Mouse (Mus musculus): ENCODE results near the gene Ttc24. TPM values are rescaled to one million over a fixed set of nuclear protein-coding genes. Genes with fewer than 3 reads are reported as not detected.

Ttc24 gene
- polyA plus RNA-seq (2014; fragmentation: Nextera tagmentation; extraction: Ambion mirVana) = not detected in 2 replicates

DNA sequence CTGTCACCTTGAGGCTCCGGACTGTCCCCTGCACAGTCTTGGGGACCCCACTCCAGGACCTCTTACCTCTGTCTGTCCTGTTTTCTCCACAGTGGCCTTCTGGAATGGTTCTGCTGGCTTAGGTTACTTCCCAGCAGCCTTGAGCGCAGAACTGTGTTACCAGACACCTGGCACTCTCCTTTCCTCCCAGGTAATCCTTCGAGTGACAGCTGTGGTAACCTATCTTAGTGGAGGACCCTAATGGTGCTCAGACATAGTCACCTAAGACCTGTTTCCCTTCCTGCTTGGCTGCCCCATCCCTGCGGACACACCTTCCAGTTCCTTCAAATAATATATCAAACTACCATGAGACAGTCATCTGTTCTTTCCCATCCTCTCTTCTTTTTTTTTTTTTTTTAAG, at the start of gene Ttc24:
Gene Ttc24, minus strand, starts transcription at position 101 of the 400 bp plus-strand sequence.
- Histone ChIP-seq H3K4me2 (ENCODE audit: low read depth) (no peak within 1 kb of the TSS), H3K9ac (ENCODE audit: low read length) (no peak within 1 kb of the TSS), H3K27me3 (ENCODE audit: control insufficient read depth, insufficient read depth, low read length) (no peaks in the 10 kb centered on the region), H3K27ac (ENCODE audit: low read depth, low read length) (no peak within 1 kb of the TSS), H3K9me3 (ENCODE audit: control insufficient read depth, low read length) (no peaks in the 10 kb centered on the region), H3K36me3 (ENCODE audit: control insufficient read depth, insufficient read depth, low read length) (no peaks in the 10 kb centered on the region), H3K4me3 (ENCODE audit: low read depth, low read length) (no peak within 1 kb of the TSS), H3K4me1 (ENCODE audit: control insufficient read depth, insufficient read depth, low read length) (0 out of 2 replicates have a peak, but pooled peaks cover 3% of the 10 kb centered on the region)
- ATAC-seq (ENCODE audit: insufficient read depth, low FRiP score, low TSS enrichment) (no peak), DNase-seq (ENCODE audit: low spot score) (no peak)
- 86% methylated on average over 4 of the region's 4 CpGs for WGBS

DNA sequence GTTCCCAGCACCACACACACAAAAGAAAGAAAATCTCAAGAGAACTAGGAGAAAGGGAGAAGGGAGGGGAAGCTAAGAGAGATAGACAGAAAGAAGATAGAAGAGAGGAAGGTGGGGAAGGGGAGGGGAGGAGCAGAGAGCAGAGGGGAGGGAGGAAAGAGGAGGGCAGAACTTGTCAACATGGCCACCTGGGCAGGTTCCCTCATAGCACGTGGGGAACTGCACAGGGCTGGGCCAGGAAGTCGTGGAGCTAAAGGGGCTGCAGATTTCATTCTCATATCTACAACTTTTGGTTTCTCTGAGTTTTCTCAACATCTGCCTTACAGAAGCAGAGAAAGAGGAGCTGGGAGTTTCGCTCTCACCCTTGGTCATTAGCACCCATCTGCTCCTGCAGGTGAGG, 49.5 kb upstream of the Ttc24 start:
- Histone ChIP-seq H3K27ac (ENCODE audit: low read depth, low read length) (no peak overlapping the region), H3K4me1 (ENCODE audit: control insufficient read depth, insufficient read depth, low read length) (no peaks in the 10 kb centered on the region), H3K4me3 (ENCODE audit: low read depth, low read length) (no peak overlapping the region), H3K4me2 (ENCODE audit: low read depth) (no peak overlapping the region), H3K9me3 (ENCODE audit: control insufficient read depth, low read length) (no peaks in the 10 kb centered on the region), H3K27me3 (ENCODE audit: control insufficient read depth, insufficient read depth, low read length) (no peaks in the 10 kb centered on the region), H3K9ac (ENCODE audit: low read length) (no peak overlapping the region), H3K36me3 (ENCODE audit: control insufficient read depth, insufficient read depth, low read length) (no peaks in the 10 kb centered on the region)
- ATAC-seq (ENCODE audit: insufficient read depth, low FRiP score, low TSS enrichment) (no peak), DNase-seq (ENCODE audit: low spot score) (no peak)
- 77% methylated on average over 3 of the region's 3 CpGs for WGBS

DNA sequence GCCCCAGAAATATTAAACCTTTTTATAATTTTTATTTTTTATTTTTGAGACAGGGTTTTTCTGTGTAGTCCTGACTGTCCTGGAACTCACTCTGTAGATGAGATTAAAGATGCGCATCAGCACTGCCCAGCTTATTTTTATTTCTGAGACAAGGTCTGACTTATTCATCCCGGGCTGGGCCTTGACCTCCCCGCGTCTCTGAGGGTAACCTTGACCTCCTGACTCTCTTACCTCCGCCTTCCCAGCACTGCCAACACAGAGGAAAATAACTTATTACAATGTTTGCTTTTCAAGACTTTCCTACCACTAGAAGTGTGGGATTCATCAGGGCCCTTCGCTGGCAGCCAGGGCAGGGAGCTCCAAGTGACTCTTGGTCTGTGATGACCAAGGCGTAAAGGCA, 48.1 kb upstream of the Ttc24 start:
- Histone ChIP-seq H3K9ac (ENCODE audit: low read length) (no peak overlapping the region), H3K27ac (ENCODE audit: low read depth, low read length) (no peak overlapping the region)
- ATAC-seq (ENCODE audit: insufficient read depth, low FRiP score, low TSS enrichment) = no peak

DNA sequence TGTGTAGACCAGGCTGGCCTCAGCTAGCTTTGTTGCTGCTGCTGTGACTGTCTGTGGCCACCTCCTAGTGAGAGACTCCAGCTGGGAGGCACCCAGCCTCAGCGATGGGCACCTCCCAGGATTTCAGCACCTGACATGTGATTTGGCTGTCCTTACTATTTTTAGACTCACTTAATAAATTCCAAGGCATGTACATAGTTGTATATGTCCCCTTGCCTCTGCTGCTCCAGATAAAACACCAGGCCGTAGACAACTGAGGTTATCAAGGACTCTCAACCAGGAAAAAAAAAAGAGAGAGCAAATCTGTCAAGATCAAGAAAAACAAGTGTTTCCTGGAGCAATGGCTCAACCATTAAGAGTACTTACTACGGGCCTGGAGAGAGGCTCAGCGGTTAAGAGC, 47.1 kb upstream of the Ttc24 start:
- 75% methylated on average over 4 of the region's 4 CpGs for WGBS
- no peaks in the 10 kb centered on the region for H3K4me1 ChIP-seq (ENCODE audit: control insufficient read depth, insufficient read depth, low read length)

More for the DNA sequence above, 48.1 kb upstream of the Ttc24 start:
- no peaks in the 10 kb centered on the region for H3K27me3 ChIP-seq (ENCODE audit: control insufficient read depth, insufficient read depth, low read length)
- DNase-seq (ENCODE audit: low spot score) = no peak
- H3K9me3 ChIP-seq (ENCODE audit: control insufficient read depth, low read length) = no peaks in the 10 kb centered on the region
- H3K4me2 ChIP-seq (ENCODE audit: low read depth) = no peak overlapping the region
- no peak overlapping the region for H3K4me3 ChIP-seq (ENCODE audit: low read depth, low read length)
- 86% methylated on average over 7 of the region's 7 CpGs for WGBS
- no peaks in the 10 kb centered on the region for H3K4me1 ChIP-seq (ENCODE audit: control insufficient read depth, insufficient read depth, low read length)
- H3K36me3 ChIP-seq (ENCODE audit: control insufficient read depth, insufficient read depth, low read length) = no peaks in the 10 kb centered on the region

DNA sequence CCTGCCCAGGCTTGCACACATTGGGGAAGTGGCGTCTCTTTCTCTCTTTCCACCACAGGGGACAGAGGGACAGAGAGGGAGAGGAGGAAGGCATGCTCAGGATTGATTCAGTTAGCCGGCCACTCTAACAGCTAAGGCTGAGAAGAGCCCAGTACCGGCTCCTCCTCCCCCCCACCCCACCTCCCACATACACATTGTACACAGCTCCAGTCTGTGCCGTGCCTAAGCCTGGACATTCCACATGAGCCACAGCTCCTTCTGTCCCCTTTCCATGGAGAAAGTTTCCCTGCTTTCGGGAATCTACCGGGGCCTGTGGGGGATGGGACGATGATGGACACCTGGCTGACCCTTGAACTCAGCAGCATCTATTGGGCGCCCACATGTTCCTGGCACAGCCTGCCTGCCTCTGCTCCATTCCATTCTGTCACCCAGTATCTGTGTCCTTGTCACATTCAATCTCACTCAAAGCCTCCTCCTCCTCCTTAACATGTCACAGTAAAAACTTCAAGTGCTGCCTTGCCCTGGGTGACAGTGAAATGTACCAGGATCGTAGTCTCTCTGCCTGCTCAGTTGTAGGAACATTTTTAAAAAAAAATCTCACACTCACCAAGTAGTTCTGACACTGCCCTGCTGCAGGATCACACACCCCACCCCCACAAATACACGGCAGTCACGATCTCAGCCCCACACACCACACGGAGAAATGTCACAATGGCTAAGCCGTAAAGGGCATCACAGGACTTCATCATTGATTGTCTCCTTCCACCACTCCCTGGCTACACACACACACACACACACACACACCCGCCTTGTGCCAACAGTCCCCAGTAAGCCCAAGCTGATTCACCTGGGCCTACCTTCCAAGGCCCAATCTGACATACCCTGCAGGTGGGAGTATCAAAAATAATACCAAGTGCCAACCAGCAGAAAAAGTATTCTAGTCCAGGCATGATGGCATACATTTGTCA, 43.3 kb upstream of the Ttc24 start:
- H3K4me2 ChIP-seq (ENCODE audit: low read depth) = no peak overlapping the region
- WGBS = 85% methylated on average over 14 of the region's 14 CpGs
- H3K4me1 ChIP-seq (ENCODE audit: control insufficient read depth, insufficient read depth, low read length) = no peaks in the 10 kb centered on the region
- no peaks in the 10 kb centered on the region for H3K9me3 ChIP-seq (ENCODE audit: control insufficient read depth, low read length)
- H3K27ac ChIP-seq (ENCODE audit: low read depth, low read length) = no peak overlapping the region
- H3K36me3 ChIP-seq (ENCODE audit: control insufficient read depth, insufficient read depth, low read length) = peaks cover 4% of the 10 kb centered on the region
- ATAC-seq (ENCODE audit: insufficient read depth, low FRiP score, low TSS enrichment) (no peak), DNase-seq (ENCODE audit: low spot score) (no peak)
- no peaks in the 10 kb centered on the region for H3K27me3 ChIP-seq (ENCODE audit: control insufficient read depth, insufficient read depth, low read length)
- H3K9ac ChIP-seq (ENCODE audit: low read length) = no peak overlapping the region
- H3K4me3 ChIP-seq (ENCODE audit: low read depth, low read length) = no peak overlapping the region

More for the DNA sequence above, 47.1 kb upstream of the Ttc24 start:
- ATAC-seq (ENCODE audit: insufficient read depth, low FRiP score, low TSS enrichment) (no peak), DNase-seq (ENCODE audit: low spot score) (no peak)
- Histone ChIP-seq H3K27ac (ENCODE audit: low read depth, low read length) (no peak overlapping the region), H3K9me3 (ENCODE audit: control insufficient read depth, low read length) (no peaks in the 10 kb centered on the region), H3K27me3 (ENCODE audit: control insufficient read depth, insufficient read depth, low read length) (no peaks in the 10 kb centered on the region), H3K9ac (ENCODE audit: low read length) (no peak overlapping the region), H3K36me3 (ENCODE audit: control insufficient read depth, insufficient read depth, low read length) (no peaks in the 10 kb centered on the region; the same call in 1 of the 2 replicates), H3K4me3 (ENCODE audit: low read depth, low read length) (no peak overlapping the region), H3K4me2 (ENCODE audit: low read depth) (no peak overlapping the region)

DNA sequence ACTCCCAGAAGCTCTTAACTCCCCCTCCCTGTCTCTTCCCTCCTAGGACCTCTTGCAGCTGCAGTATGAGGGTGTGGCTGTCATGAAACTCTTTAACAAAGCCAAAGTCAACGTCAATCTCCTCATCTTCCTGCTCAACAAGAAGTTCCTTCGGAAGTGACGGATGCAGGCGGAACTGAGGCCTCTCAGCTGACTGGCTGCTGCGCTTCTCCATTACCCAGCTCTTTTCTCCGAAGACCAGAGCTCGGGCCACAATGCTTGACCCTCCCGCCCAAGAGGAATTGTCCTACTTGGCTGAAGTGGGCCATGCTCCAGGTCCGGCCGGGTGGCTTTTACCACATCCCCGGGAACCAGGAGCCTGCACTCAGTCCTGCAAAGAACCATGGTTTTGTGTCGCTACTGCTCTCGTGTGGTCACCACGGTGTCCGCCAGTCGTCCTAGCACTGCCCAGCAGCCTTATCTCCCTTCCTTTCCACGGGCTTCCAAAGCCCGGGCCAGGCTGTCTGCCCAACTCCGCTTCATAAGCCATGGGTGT, 42.1 kb upstream of the Ttc24 start:
- Histone ChIP-seq H3K9ac (ENCODE audit: low read length) (no peak overlapping the region), H3K4me2 (ENCODE audit: low read depth) (no peak overlapping the region), H3K4me1 (ENCODE audit: control insufficient read depth, insufficient read depth, low read length) (no peaks in the 10 kb centered on the region), H3K9me3 (ENCODE audit: control insufficient read depth, low read length) (no peaks in the 10 kb centered on the region), H3K4me3 (ENCODE audit: low read depth, low read length) (no peak overlapping the region), H3K27me3 (ENCODE audit: control insufficient read depth, insufficient read depth, low read length) (no peaks in the 10 kb centered on the region), H3K27ac (ENCODE audit: low read depth, low read length) (no peak overlapping the region), H3K36me3 (ENCODE audit: control insufficient read depth, insufficient read depth, low read length) (peaks cover 4% of the 10 kb centered on the region)
- WGBS = 89% methylated on average over 19 of the region's 19 CpGs
- ATAC-seq (ENCODE audit: insufficient read depth, low FRiP score, low TSS enrichment) (no peak), DNase-seq (ENCODE audit: low spot score) (no peak)

DNA sequence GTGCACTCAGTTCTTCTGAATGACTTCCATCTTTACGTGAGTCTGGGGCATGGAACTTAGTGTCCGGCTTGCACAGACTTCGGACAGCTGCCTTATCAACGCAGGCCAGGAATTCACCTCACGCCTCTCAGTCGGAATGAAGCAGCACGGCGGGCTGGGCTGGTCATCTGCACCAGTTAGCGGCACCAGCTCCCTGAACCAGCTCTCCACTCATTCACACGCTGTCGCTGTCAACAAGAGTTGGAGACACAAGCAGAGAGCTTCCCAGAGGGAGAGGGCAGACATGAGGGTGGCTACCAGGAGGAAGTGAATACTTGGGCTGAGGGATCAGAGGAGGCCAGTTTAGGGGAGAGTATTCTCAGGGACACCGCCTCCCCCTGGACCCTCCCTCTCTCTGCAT, 36.3 kb upstream of the Ttc24 start:
- H3K9ac ChIP-seq (ENCODE audit: low read length) = no peak overlapping the region
- DNase-seq (ENCODE audit: low spot score) (no peak), ATAC-seq (ENCODE audit: insufficient read depth, low FRiP score, low TSS enrichment) (no peak)
- peaks cover 11% of the 10 kb centered on the region for H3K36me3 ChIP-seq (ENCODE audit: control insufficient read depth, insufficient read depth, low read length)
- no peak overlapping the region for H3K27ac ChIP-seq (ENCODE audit: low read depth, low read length)
- no peaks in the 10 kb centered on the region for H3K9me3 ChIP-seq (ENCODE audit: control insufficient read depth, low read length)
- no peaks in the 10 kb centered on the region for H3K4me1 ChIP-seq (ENCODE audit: control insufficient read depth, insufficient read depth, low read length)
- H3K27me3 ChIP-seq (ENCODE audit: control insufficient read depth, insufficient read depth, low read length) = no peaks in the 10 kb centered on the region
- no peak overlapping the region for H3K4me3 ChIP-seq (ENCODE audit: low read depth, low read length)
- no peak overlapping the region for H3K4me2 ChIP-seq (ENCODE audit: low read depth)
- WGBS = 96% methylated on average over 12 of the region's 12 CpGs

DNA sequence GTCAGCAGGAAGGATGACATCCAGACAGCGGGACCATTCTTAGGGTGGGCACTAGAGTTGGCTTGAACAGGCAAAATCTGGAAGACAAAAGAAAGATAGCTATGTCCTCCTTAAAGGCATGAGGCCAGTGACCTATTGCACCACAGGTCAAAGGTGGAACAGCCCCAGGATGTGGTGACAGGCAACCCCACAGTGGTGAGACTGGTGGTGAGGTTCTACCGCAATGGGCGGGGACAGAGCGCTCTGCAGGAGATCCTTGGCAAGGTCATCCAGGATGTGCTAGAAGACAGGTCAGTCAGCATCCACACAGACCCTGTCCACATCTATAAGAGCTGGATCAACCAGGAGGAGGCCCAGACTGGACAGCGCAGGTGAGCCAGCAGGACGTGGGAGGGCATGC, 31.0 kb upstream of the Ttc24 start:
- no peaks in the 10 kb centered on the region for H3K9me3 ChIP-seq (ENCODE audit: control insufficient read depth, low read length)
- no peak for ATAC-seq (ENCODE audit: insufficient read depth, low FRiP score, low TSS enrichment)
- peaks cover 14% of the 10 kb centered on the region for H3K36me3 ChIP-seq (ENCODE audit: control insufficient read depth, insufficient read depth, low read length)
- H3K27me3 ChIP-seq (ENCODE audit: control insufficient read depth, insufficient read depth, low read length) = no peaks in the 10 kb centered on the region
- H3K4me1 ChIP-seq (ENCODE audit: control insufficient read depth, insufficient read depth, low read length) = no peaks in the 10 kb centered on the region
- 89% methylated on average over 6 of the region's 6 CpGs for WGBS
- no peak overlapping the region for H3K4me3 ChIP-seq (ENCODE audit: low read depth, low read length)
- H3K4me2 ChIP-seq (ENCODE audit: low read depth) = no peak overlapping the region
- no peak for DNase-seq (ENCODE audit: low spot score)
- H3K9ac ChIP-seq (ENCODE audit: low read length) = no peak overlapping the region
- no peak overlapping the region for H3K27ac ChIP-seq (ENCODE audit: low read depth, low read length)

DNA sequence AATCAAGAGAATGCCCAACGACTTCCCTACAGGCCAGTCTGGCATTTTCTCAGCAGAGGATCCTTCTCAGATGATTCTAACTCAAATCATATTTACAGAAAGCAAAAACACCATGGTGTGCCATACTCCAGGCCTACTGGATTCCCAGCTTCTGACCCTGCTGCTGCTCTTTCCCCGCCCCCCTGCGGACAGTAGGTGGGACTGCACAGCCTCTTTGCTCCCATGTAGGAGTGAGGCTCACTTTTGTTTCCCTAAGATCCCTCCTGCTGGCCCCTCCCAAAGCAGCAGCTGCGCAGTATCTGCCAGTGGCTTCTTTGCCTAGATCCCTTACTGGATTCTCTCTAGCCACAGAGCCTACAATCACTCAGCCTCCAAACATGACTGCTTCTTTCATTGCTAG, 28.0 kb upstream of the Ttc24 start:
- no peaks in the 10 kb centered on the region for H3K4me1 ChIP-seq (ENCODE audit: control insufficient read depth, insufficient read depth, low read length)
- H3K9me3 ChIP-seq (ENCODE audit: control insufficient read depth, low read length) = no peaks in the 10 kb centered on the region
- no peak overlapping the region for H3K4me3 ChIP-seq (ENCODE audit: low read depth, low read length)
- no peak overlapping the region for H3K4me2 ChIP-seq (ENCODE audit: low read depth)
- H3K36me3 ChIP-seq (ENCODE audit: control insufficient read depth, insufficient read depth, low read length) = peaks cover 16% of the 10 kb centered on the region
- ATAC-seq (ENCODE audit: insufficient read depth, low FRiP score, low TSS enrichment) (no peak), DNase-seq (ENCODE audit: low spot score) (no peak)
- H3K9ac ChIP-seq (ENCODE audit: low read length) = no peak overlapping the region
- 87% methylated on average over 4 of the region's 4 CpGs for whole genome bisulfite sequencing
- H3K27ac ChIP-seq (ENCODE audit: low read depth, low read length) = no peak overlapping the region
- no peaks in the 10 kb centered on the region for H3K27me3 ChIP-seq (ENCODE audit: control insufficient read depth, insufficient read depth, low read length)
